Mouse (Mus musculus) embryo, embryonic 9.5 days (tissue): ENCODE measurements around the gene Pnpla6.

ENCODE experiments used
- DNase-seq: peaks from one replicate; pipeline ENCODE4 v3.0.0-alpha.2; 2017; ENCODE audit errors: extremely low spot score

The Pnpla6 gene

GRCm38 (mm10) chr8:3515260-3515671, at the start of gene Pnpla6:
Pnpla6 (plus strand) TSS chr8:3515384.
- peak; percentile 85 for DNase-seq

- DNase-seq = peak; percentile 98
These were observed 47.9 kb upstream of the Pnpla6 start, which contains the start of gene Pex11g for GRCm38 (mm10) chr8:3467006-3467885. Pex11g (minus strand) TSS chr8:3467680.

GRCm38 (mm10) chr8:3467886-3468545, 47.2 kb upstream of the Pnpla6 start:
- peak; percentile 37 for DNase-seq

- no peak for DNase-seq
These were observed 46.3 kb upstream of the Pnpla6 start for GRCm38 (mm10) chr8:3468838-3469237.

GRCm38 (mm10) chr8:3470562-3470961, 44.6 kb upstream of the Pnpla6 start, which contains the start of gene Tex45:
Tex45 (plus strand) TSS chr8:3470862.
- no peak for DNase-seq

- DNase-seq = no peak
These were observed 39.3 kb upstream of the Pnpla6 start for GRCm38 (mm10) chr8:3475715-3476429.

GRCm38 (mm10) chr8:3480221-3480785, 34.9 kb upstream of the Pnpla6 start:
- DNase-seq = no peak

GRCm38 (mm10) chr8:3481605-3482004, 33.6 kb upstream of the Pnpla6 start:
- DNase-seq = no peak

GRCm38 (mm10) chr8:3482240-3482740, 32.9 kb upstream of the Pnpla6 start:
- no peak for DNase-seq

GRCm38 (mm10) chr8:3483546-3483945, 31.6 kb upstream of the Pnpla6 start:
- no peak for DNase-seq

- no peak for DNase-seq
These were observed 30.0 kb upstream of the Pnpla6 start for GRCm38 (mm10) chr8:3485192-3485591.

GRCm38 (mm10) chr8:3492901-3493844, 22.0 kb upstream of the Pnpla6 start, which contains the start of gene Zfp358:
Zfp358 (plus strand) TSS chr8:3493138.
- peak; percentile 92 for DNase-seq

GRCm38 (mm10) chr8:3493845-3494208, 21.4 kb upstream of the Pnpla6 start:
- DNase-seq = peak; percentile 33

- DNase-seq = no peak
These were observed 19.4 kb upstream of the Pnpla6 start for GRCm38 (mm10) chr8:3495578-3496427.

- DNase-seq = no peak
These were observed 18.8 kb upstream of the Pnpla6 start for GRCm38 (mm10) chr8:3496428-3496748.

- no peak for DNase-seq
These were observed 16.6 kb upstream of the Pnpla6 start for GRCm38 (mm10) chr8:3498583-3498982.

GRCm38 (mm10) chr8:3499751-3500150, 15.4 kb upstream of the Pnpla6 start:
- no peak for DNase-seq

GRCm38 (mm10) chr8:3500235-3501090, 14.7 kb upstream of the Pnpla6 start, which contains the start of gene Mcoln1:
Mcoln1 (plus strand) TSS chr8:3500457.
- peak; percentile 97 for DNase-seq

- DNase-seq = no peak
These were observed 13.0 kb upstream of the Pnpla6 start for GRCm38 (mm10) chr8:3502217-3502616.
